Mouse (Mus musculus) urinary bladder, adult 2 months (tissue): Measurements from ENCODE around the gene Pacs2. TPM values are rescaled to one million over a fixed set of nuclear protein-coding genes. Genes with fewer than 3 reads are reported as not detected.

Experiments used
- DNase-seq: peaks from one replicate; pipeline ENCODE4 v3.0.0; 2022; ENCODE audit warnings: low spot score
- polyA plus RNA-seq: library from polyadenylated mRNA; depleted of rRNA; stranded (reverse); fragments of >200 nt; gene quantifications from 2 replicates; pipeline ENCODE4 v1.2.3, GENCODE M21; 2012

The Pacs2 gene
- polyA plus RNA-seq, 1 experiment: 38.9 TPM

- no peak for DNase-seq
Measured at GRCm38 (mm10) chr12:113012443-113012842, 1.9 kb upstream of the Pacs2 start.

GRCm38 (mm10) chr12:113013021-113013491, 1.3 kb upstream of the Pacs2 start:
- no peak for DNase-seq

GRCm38 (mm10) chr12:113014561-113015556, 551 bp downstream of the Pacs2 start:
- DNase-seq: peak; percentile 69

- no peak for DNase-seq
Measured at GRCm38 (mm10) chr12:113015956-113016355, 1.6 kb downstream of the Pacs2 start.

- no peak for DNase-seq
Measured at GRCm38 (mm10) chr12:113016976-113017375, 2.7 kb downstream of the Pacs2 start.

GRCm38 (mm10) chr12:113017429-113017984, 3.2 kb downstream of the Pacs2 start:
- DNase-seq: no peak

GRCm38 (mm10) chr12:113018763-113019162, 4.5 kb downstream of the Pacs2 start:
- DNase-seq: no peak

GRCm38 (mm10) chr12:113021488-113021887, 7.2 kb downstream of the Pacs2 start:
- no peak for DNase-seq

- no peak for DNase-seq
Measured at GRCm38 (mm10) chr12:113023082-113023481, 8.8 kb downstream of the Pacs2 start.

GRCm38 (mm10) chr12:113026557-113026956, 12.2 kb downstream of the Pacs2 start:
- no peak for DNase-seq

GRCm38 (mm10) chr12:113027495-113027894, 13.2 kb downstream of the Pacs2 start:
- no peak for DNase-seq

- DNase-seq: no peak
Measured at GRCm38 (mm10) chr12:113028067-113028466, 13.8 kb downstream of the Pacs2 start.

- no peak for DNase-seq
Measured at GRCm38 (mm10) chr12:113028898-113029297, 14.6 kb downstream of the Pacs2 start.

GRCm38 (mm10) chr12:113030046-113030445, 15.7 kb downstream of the Pacs2 start:
- DNase-seq: no peak

GRCm38 (mm10) chr12:113030993-113031392, 16.7 kb downstream of the Pacs2 start:
- DNase-seq: no peak

- DNase-seq: no peak
Measured at GRCm38 (mm10) chr12:113031441-113031840, 17.1 kb downstream of the Pacs2 start.

- DNase-seq: no peak
Measured at GRCm38 (mm10) chr12:113032296-113033250, 18.3 kb downstream of the Pacs2 start.

- DNase-seq: no peak
Measured at GRCm38 (mm10) chr12:113035093-113035492, 20.8 kb downstream of the Pacs2 start.

- no peak for DNase-seq
Measured at GRCm38 (mm10) chr12:113036996-113037395, 22.7 kb downstream of the Pacs2 start.

GRCm38 (mm10) chr12:113038414-113038813, 24.1 kb downstream of the Pacs2 start:
- no peak for DNase-seq
